In genomic region chr14:99348175-99348764, GRCm38 (mm10) we compare ENCODE assay signal across 32 mouse cellular contexts. TPM values are rescaled to one million over a fixed set of nuclear protein-coding genes. Genes with fewer than 3 reads are reported as not detected.
DNase-seq lines count a peak whose midpoint lies in the region; ATAC-seq and TF ChIP-seq lines count a peak whose summit lies in the region.
"Had no signal": no experiment of that assay in that cellular context is flagged by ENCODE, and none has a peak within 500 bp of the region (broad histone marks: within the 10 kb centered on the region; RNA-seq: fewer than 3 reads in every experiment).

No protein-coding gene starts in this region.

- no peak for TF ChIP-seq POLR2A in heart, adult 2 months (IDR thresholded peaks at IDR 0.05; ENCODE audit: insufficient read depth, low read depth, low read length)

- intact Hi-C loops in heart, adult 2 months (cut with DNase I), result no loop called here

- no peak for DNase-seq in embryonic facial prominence, embryonic 10.5 days (ENCODE audit: low spot score)
- DNase-seq in heart, adult 11 months, result peak; percentile 59
- DNase-seq in heart, adult 2 months, result no peak
- peak; percentile 21 for DNase-seq in urinary bladder, adult 2 months (ENCODE audit: low spot score)
- no peak for DNase-seq in urinary bladder, postnatal 14 days (ENCODE audit: low spot score)
- peak; percentile 17 for DNase-seq in midbrain, postnatal 0 days (ENCODE audit: low spot score)
- no peak for DNase-seq in kidney, postnatal 4 days
- DNase-seq: adrenal gland, adult 2 months; adrenal gland, postnatal 36 days; cerebellum, adult 9-10 months; cerebellum, postnatal 36 days; embryo, embryonic 11 days; gastrocnemius, postnatal 25 days; heart, adult 18-20 months; heart, postnatal 4 days; kidney, adult 11 months; kidney, postnatal 14 days; right cerebral cortex, postnatal 4 days; thymus, adult 2 months; thymus, postnatal 36 days had no signal

- no peaks in the 10 kb centered on the region for H3K79me2 ChIP-seq in heart, adult 2 months (replicated peaks; ENCODE audit: control insufficient read depth, insufficient read depth, low read length)

- ATAC-seq in embryonic facial prominence, embryonic 12.5 days (ENCODE audit: insufficient number of reproducible peaks, insufficient read depth, low FRiP score, low TSS enrichment), result no peak
- ATAC-seq in midbrain, postnatal 0 days (ENCODE audit: low FRiP score), result no peak
- ATAC-seq: activated CD4-positive, CD25-positive, alpha-beta regulatory T cell, adult 4 months; inflammation-experienced regulatory T-cells, adult 6 months had no signal

- H3K9ac ChIP-seq in embryonic facial prominence, embryonic 12.5 days, result no peak overlapping the region
- no peak overlapping the region for H3K9ac ChIP-seq in heart, adult 2 months (ENCODE audit: low read depth, low read length)
- no peak overlapping the region for H3K9ac ChIP-seq in midbrain, postnatal 0 days (replicated peaks; ENCODE audit: low read length, poor library complexity, severe bottlenecking)
- H3K9ac ChIP-seq: heart, embryonic 12.5 days; hindbrain, embryonic 14.5 days; limb, embryonic 12.5 days; liver, embryonic 15.5 days; lung, embryonic 15.5 days; neural tube, embryonic 13.5 days had no signal

- H3K4me1 ChIP-seq in embryonic facial prominence, embryonic 12.5 days, result peaks cover 5% of the 10 kb centered on the region; the same call in 1 of the 2 replicates
- peaks cover 7% of the 10 kb centered on the region; the same call in 1 of the 2 replicates for H3K4me1 ChIP-seq in embryonic facial prominence, embryonic 10.5 days
- no peaks in the 10 kb centered on the region for H3K4me1 ChIP-seq in heart, adult 2 months (ENCODE audit: control insufficient read depth, insufficient read depth, low read length)
- H3K4me1 ChIP-seq in midbrain, postnatal 0 days (ENCODE audit: insufficient read depth, low read length), result no peaks in the 10 kb centered on the region
- H3K4me1 ChIP-seq: heart, embryonic 12.5 days; liver, embryonic 15.5 days; lung, embryonic 15.5 days; neural tube, embryonic 13.5 days had no signal

- H3K4me2 ChIP-seq in embryonic facial prominence, embryonic 12.5 days (replicated peaks), result no peak overlapping the region
- H3K4me2 ChIP-seq in midbrain, postnatal 0 days (ENCODE audit: low read depth, low read length, poor library complexity, severe bottlenecking), result no peak overlapping the region
- H3K4me2 ChIP-seq: heart, embryonic 12.5 days; hindbrain, embryonic 14.5 days; limb, embryonic 12.5 days; liver, embryonic 15.5 days; lung, embryonic 15.5 days; neural tube, embryonic 13.5 days had no signal

- no peaks in the 10 kb centered on the region for H3K36me3 ChIP-seq in embryonic facial prominence, embryonic 12.5 days
- no peaks in the 10 kb centered on the region for H3K36me3 ChIP-seq in embryonic facial prominence, embryonic 10.5 days (replicated peaks)
- no peaks in the 10 kb centered on the region for H3K36me3 ChIP-seq in heart, adult 2 months (ENCODE audit: control insufficient read depth, insufficient read depth, low read length)
- no peaks in the 10 kb centered on the region; the same call in 1 of the 2 replicates for H3K36me3 ChIP-seq in midbrain, postnatal 0 days (ENCODE audit: insufficient read depth, low read length)
- H3K36me3 ChIP-seq: heart, embryonic 12.5 days; limb, embryonic 12.5 days; liver, embryonic 15.5 days; lung, embryonic 15.5 days; neural tube, embryonic 13.5 days had no signal

- TF ChIP-seq EP300 in heart, adult 2 months (IDR thresholded peaks at IDR 0.05; ENCODE audit: insufficient read depth, low read depth, low read length), result no peak

- 59% methylated on average over 13 of the region's 13 CpGs for WGBS in embryonic facial prominence, embryonic 12.5 days
- 75% methylated on average over 13 of the region's 13 CpGs for WGBS in embryonic facial prominence, embryonic 10.5 days
- 70% methylated on average over 13 of the region's 13 CpGs for WGBS in heart, adult 2 months
- 67% methylated on average over 13 of the region's 13 CpGs for WGBS in midbrain, postnatal 0 days

- no peak for TF ChIP-seq CTCF in heart, adult 2 months (IDR thresholded peaks at IDR 0.05)
- TF ChIP-seq CTCF in midbrain, postnatal 0 days (IDR thresholded peaks at IDR 0.05), result no peak

- H3K27me3 ChIP-seq in embryonic facial prominence, embryonic 12.5 days, result no peaks in the 10 kb centered on the region
- H3K27me3 ChIP-seq in embryonic facial prominence, embryonic 10.5 days (replicated peaks; ENCODE audit: low read depth, poor library complexity, severe bottlenecking), result no peaks in the 10 kb centered on the region
- H3K27me3 ChIP-seq in heart, adult 2 months (ENCODE audit: control insufficient read depth, insufficient read depth, low read length), result no peaks in the 10 kb centered on the region
- no peaks in the 10 kb centered on the region for H3K27me3 ChIP-seq in midbrain, postnatal 0 days (ENCODE audit: insufficient read depth, low read length)
- H3K27me3 ChIP-seq: CH12.LX; heart, embryonic 12.5 days; limb, embryonic 12.5 days; liver, embryonic 15.5 days; lung, embryonic 15.5 days; neural tube, embryonic 13.5 days had no signal

- H3K4me3 ChIP-seq in embryonic facial prominence, embryonic 12.5 days, result no peak overlapping the region
- no peak overlapping the region for H3K4me3 ChIP-seq in embryonic facial prominence, embryonic 10.5 days
- no peak overlapping the region for H3K4me3 ChIP-seq in heart, adult 2 months
- H3K4me3 ChIP-seq in midbrain, postnatal 0 days (ENCODE audit: low read depth, low read length), result no peak overlapping the region
- H3K4me3 ChIP-seq: erythroblast, embryonic 14.5 days; heart, embryonic 12.5 days; left cerebral cortex, adult 2 months; limb, embryonic 12.5 days; liver, embryonic 15.5 days; lung, embryonic 15.5 days; neural tube, embryonic 13.5 days had no signal

- 0 out of 2 replicates have a peak overlapping the region, but pooled peaks have one; percentile 17 for H3K27ac ChIP-seq in embryonic facial prominence, embryonic 12.5 days
- H3K27ac ChIP-seq in embryonic facial prominence, embryonic 10.5 days (replicated peaks), result no peak overlapping the region
- H3K27ac ChIP-seq in heart, adult 2 months, result no peak overlapping the region
- no peak overlapping the region for H3K27ac ChIP-seq in midbrain, postnatal 0 days (ENCODE audit: low read depth, low read length)
- H3K27ac ChIP-seq: hindbrain, embryonic 14.5 days; left cerebral cortex, adult 2 months; limb, embryonic 12.5 days; liver, embryonic 15.5 days; lung, embryonic 15.5 days; neural tube, embryonic 13.5 days had no signal

- no peaks in the 10 kb centered on the region for H3K9me3 ChIP-seq in embryonic facial prominence, embryonic 12.5 days
- H3K9me3 ChIP-seq in embryonic facial prominence, embryonic 10.5 days, result no peaks in the 10 kb centered on the region
- no peaks in the 10 kb centered on the region for H3K9me3 ChIP-seq in midbrain, postnatal 0 days (ENCODE audit: low read length)
- H3K9me3 ChIP-seq: heart, embryonic 12.5 days; limb, embryonic 12.5 days; liver, embryonic 15.5 days; lung, embryonic 15.5 days; neural tube, embryonic 13.5 days had no signal

RNA-seq across cellular contexts. Expression of gene Klf5, which starts 49.8 kb away (rescaled TPM):
- 8.6 and 9.0 TPM in 2 replicates for polyA plus RNA-seq in embryonic facial prominence, embryonic 12.5 days (2016; fragmentation: Nextera tagmentation; extraction: Ambion mirVana)
- polyA plus RNA-seq in embryonic facial prominence, embryonic 10.5 days (2016; fragmentation: Nextera tagmentation; extraction: Ambion mirVana), result 3.1 TPM in 2 replicates
- under 1 TPM; 0.73 to 0.76 TPM for total RNA-seq in heart, adult 2 months (2021)
- polyA plus RNA-seq in heart, adult 2 months (2012; rRNA removed), result 0.61 and 1.9 TPM in 2 replicates
- 44.9 and 59.0 TPM in 2 replicates for polyA plus RNA-seq in urinary bladder, adult 2 months (2012; rRNA removed)
- total RNA-seq in midbrain, postnatal 0 days (2014; rRNA removed), result 1.8 and 3.6 TPM in 2 replicates
- polyA plus RNA-seq in midbrain, postnatal 0 days (2015; fragmentation: Nextera tagmentation; extraction: Ambion mirVana), result 3.8 and 4.5 TPM in 2 replicates
- polyA plus RNA-seq: activated CD4-positive, CD25-positive, alpha-beta regulatory T cell, adult 4 months; inflammation-experienced regulatory T-cells, adult 6 months had no signal

Comparison
In these comparisons a context has a peak if more than half of its experiments do, and no peak if none do; other contexts are left out.
1. DNase-seq: peak in heart, adult 11 months (single experiment), urinary bladder, adult 2 months (single experiment) and midbrain, postnatal 0 days (single experiment); none in embryonic facial prominence, embryonic 10.5 days (single experiment), heart, adult 2 months (0 of 2), urinary bladder, postnatal 14 days (single experiment) and kidney, postnatal 4 days (0 of 2).